Mouse (Mus musculus) natural killer cell, adult 2 months (primary cell): Measurements from ENCODE around the gene Acsl5.

ENCODE experiments used
- DNase-seq, 2 experiments: peaks; one replicate each; pipeline ENCODE4 v3.0.0; 2022; ENCODE audit warnings: low spot score in 2 of 2

The Acsl5 gene

DNA sequence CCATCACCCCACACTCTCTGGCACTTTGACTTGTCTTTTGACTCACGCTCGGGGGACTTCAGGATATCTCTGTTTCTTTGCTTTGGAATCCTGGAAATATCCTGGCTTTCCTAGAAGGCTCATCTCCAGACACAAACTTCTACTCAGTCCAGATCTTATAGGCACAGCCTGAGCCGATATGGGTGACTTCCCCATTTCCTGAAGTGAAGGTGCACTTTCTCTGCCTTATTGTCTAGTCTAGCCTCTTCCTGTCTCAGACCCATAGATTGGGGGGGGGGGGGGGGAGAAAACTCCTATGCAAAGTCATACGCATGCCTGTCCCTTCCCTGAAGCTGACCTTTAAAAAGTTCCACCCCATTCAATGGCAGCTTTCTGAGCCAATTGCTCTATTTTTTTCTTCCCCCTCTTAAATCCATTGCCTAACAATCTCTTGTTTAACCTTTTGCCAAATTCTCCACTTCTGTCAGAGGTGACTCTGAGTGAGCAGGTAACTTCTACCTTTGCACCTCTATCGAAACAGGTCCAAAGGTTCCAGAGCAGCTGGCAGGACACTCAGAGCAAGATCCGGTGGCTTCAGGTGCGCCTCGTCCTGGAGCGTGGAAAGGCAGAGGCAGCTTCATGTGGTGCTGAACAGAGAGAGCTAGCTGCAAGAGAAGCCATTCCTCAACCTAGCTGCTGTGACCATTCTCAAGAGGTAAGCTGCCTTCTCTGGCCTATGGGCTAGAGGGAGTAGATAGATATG, at the start of gene Acsl5:
TSS of gene Acsl5 (plus strand) at position 556 of the 742 bp plus-strand sequence.
- DNase-seq, result no peak

DNA sequence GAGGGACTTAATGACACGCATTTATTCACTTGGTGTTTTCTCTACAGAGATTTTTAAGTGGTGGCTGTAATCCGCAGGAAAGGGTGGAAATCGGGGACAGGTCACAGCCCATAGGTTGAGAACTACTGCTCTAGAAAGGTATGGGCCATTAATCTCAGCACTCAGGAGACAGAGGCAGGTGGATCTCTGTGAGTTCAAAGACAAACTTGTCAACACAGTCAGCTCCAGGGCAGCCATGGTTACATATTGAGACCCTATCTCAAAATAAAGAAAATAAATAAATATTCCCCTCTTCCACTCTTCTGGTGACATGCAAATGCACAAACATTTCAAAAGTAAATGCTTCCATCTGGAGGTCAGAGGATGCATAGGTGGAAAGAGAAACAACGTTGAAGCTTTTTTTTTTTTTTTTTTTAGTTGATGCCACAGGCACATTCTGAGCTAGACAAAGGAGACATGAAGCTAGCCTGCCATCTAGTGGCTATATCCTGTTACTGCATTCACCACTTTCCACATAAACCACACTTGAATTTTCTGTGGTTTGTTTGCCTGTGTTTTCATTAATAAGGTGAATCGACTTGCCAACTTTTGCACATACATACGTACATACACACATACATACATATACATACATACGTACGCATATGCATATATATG, 45.1 kb upstream of the Acsl5 start:
- peak; percentile 32 to 36 for DNase-seq

DNA sequence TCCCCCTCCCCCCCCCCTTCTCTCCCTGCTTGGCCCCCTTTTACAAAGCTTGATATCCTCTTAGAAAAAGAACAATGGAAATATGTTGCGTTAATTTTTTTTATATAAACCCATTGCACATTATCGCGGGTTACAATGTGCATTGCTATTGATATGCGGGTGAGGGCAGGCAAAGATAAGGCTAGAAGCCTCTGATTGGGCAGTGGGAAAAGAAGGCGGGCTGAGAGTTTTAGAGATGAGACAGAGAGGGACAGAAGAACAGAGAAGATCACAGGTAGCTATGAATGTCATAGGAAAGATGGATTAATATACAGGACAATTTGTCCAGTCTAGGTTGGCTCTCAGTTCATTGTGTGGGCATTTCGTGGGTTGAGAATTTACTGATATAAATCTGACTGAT, 44.5 kb upstream of the Acsl5 start:
- DNase-seq, result no peak

DNA sequence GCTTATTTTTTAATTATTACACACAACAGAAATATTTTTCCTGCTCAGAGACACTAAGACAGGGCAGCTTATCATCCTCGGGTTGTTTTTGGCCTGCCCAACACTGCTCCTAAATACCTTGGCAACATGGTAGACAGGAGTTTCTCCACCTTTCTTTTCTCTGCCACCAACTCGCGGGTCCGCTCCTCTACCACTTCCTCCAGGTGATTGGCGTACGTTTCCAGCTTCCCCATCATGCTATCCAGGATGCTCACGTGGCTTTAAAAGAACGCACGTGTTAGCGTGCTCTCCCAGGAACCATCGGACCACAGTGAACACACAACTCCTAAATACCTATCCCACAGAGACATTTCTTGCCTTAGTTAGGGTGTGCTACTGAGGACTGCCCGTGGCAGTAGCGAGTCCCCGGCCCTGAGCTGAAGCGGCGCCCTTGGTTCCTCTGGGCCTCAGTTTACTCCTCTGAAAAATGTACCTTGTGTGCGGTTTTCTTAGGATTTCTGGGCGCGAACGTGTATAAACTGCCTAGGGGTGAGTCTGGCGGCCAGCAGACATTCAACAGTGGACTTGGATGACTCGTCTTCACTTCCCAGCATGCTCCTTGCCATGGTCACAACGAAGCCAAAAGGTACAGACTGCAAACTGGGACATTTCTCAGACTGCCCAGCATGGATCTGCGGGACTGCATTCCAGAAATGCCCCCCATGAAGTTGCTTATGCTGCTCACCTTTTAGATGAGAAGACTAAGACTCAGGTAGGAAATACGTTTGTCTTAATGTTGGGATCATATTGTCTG, 43.8 kb upstream of the Acsl5 start:
- DNase-seq, result no peak

DNA sequence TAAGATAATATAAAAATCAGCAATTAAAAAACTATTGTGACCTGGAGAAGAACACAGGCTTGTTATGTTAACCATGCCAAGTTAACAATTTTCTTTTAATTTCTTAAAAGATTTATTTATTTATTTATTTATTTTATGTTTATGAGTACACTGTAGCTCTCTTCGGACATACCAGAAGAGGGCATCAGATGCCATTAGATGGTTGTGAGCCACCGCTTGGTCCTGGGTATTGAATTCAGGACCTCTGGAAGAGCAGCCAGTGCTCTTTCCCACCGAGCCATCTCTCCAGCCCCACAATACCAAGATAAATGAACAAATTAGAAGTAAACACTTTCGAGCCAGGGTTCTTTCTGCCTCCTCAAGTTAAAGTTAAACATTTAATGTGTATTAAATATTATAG, 43.1 kb upstream of the Acsl5 start:
- no peak for DNase-seq

DNA sequence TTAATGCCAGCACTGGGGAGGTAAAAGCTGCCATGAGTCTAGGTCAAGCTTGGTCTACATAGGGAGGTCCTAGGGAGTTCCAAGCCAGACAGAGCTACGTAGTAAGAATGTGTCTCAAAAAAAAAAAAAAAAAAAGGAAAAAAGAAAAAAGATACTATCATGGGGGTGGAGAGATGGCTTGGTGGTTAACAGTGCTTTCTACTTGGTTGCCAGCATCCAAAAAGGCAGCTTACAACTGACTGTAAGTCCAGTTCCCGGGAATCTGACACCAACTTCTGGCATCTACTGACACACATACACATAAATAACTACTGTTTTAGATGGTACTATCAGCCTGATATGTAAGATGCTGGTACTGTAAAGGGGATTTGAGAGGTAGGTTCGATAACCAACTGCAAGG, 42.7 kb upstream of the Acsl5 start:
- no peak for DNase-seq

DNA sequence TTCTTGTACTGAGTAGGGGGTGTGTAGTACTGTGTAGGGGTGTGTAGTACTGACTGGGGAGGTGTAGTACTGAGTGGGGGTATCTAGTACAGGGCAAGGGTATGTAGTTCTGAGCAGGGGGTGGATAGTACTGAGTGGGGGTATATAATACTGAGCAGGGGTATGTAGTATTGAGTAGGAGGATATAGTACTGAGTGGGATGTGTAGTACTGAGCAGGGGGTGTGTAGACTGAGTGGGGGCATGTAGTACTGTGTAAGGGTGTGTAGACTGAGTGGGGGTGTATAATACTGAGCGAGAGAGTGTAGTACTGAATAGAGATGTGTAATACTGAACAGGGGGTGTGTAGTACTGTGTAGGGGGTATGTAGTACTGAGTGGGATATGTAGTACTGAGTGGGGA, 40.0 kb upstream of the Acsl5 start:
- no peak for DNase-seq

DNA sequence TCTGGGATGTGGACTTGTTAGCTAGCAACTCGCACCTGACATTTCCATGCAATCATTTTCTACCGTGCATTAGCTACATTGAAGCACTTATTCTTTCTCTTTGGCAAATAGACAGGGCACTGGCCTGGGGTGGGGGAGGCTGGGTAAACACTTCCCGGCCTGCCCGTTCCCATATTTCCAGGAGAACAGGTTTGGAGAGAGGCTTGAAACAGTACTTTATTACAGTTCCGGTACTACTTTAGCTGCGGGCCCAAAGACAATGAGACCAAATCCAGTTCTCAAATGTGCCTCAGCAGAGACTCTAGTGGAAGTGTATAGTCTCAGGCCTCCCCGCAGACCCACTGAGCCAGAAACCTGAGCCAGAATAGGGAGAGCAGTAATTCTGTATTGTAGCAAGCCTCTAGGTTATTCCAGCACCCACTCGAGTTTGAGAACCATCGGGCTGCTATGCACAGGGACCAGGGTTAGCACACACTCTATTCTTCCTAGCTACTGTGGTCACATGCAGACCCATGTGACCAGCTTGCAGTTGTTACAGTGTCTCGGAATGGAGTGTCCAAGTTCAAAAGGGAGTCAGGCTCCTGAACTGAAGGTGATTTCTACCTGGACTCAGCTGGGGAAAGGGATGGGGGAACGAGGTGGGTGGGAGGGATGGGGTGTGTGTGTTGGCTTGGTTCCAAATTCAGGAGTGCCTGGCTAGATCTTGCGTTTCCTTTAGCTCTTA, 38.0 kb upstream of the Acsl5 start:
- no peak for DNase-seq

DNA sequence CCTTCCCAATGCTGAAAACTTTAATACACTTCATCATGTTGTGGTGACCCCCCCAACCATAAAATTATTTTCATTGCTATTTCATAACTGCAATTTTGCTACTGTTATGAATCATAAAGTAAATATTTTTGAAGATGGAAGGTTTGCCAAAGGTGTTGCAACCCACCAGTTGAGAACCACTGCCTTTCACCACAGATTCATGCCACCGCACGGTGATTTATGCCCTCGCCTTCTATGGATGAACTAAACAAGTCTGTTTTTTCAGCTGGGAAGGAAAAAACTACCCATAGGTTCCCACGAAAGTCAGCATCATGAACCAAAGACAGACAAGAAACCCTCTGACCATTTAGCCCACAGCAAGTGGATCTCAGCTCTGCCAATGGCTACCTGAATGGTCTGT, 34.9 kb upstream of the Acsl5 start:
- DNase-seq, result no peak

DNA sequence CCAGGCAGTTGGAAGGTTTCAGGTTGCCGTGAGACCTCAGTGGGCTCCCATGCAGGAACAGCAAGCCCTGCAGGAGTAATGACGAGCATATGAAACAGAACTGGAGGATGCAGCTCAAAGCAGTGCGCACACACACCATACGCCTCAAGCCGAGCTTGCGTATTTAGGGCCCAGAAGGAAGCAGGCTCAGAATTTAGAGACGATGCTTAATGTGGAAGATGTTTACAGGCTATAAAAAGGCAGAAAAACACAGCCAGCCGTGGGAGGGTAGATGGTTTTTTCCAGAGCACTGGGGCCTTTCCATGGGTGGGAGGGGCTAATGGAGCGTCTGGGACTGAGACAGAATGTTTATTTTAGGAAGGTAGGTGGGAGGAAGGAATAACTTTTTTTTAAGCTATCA, 34.4 kb upstream of the Acsl5 start:
- DNase-seq, result no peak

DNA sequence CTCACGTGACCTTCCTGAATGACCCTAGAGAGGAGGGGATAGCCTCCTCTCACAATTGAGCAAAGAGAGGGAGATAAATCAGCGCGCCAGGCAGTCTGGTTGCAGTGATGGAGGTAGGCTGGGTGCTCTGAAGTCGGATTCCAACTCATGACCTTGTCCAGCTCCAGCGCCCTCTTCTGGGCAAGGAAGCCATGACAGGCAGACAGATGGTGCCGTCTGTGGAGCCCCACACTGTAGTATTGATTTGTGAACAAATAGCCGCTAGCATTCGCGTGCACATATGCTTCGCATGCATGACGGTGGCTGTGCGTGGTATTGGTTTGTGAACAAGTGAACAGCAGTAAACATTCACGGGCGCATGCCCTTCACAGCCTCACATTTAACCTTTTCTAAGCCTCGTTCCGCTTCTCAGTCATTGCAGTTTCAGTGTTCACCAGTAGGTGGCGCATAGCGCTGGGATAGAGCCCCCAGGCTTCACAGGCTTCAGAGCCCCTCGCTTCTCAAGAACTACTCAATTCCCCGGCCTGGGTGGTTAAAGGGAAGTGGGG, 33.5 kb upstream of the Acsl5 start:
- peak; percentile 71 to 83 for DNase-seq

DNA sequence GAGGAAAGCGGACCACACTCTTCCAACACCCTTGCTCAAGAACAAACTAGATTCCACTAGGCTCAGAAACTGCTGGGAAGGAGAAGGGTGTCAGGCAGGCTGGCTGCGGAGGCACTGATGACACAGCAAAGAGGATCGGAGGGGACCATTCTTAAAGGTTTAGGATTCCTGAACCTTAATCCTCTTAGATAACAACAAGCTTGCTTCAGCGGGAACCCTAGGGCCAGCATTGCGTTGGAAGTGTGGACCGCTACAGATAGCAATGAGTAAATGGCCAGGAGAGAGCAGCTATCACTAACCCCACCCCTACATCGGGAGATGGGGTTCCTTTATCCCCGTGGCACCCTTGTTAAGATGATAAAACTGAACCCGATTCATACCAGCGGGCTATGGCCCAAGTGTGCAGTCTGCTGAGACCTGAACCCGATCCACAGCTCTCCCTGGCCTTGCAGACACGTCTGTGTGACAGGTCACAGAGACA, 33.0 kb upstream of the Acsl5 start:
- DNase-seq, result no peak

DNA sequence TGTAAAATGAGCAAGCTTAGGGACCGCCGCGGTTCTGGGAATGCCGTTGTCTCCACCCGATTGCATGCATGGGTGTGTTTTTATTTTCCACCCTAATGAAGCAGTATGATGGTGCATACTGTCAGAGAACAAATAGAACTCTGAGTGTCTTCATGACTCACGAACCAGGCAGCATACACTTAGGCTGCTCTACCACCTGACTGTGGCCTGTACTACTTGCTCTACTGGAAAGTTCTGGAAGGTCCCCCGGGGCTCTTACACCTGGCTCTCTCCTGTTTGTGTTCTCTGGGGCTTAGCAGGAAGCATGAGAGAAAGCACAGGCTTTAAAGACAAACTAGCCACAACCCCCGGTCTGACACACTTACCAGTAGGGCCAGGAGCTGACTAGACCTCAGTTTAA, 32.4 kb upstream of the Acsl5 start:
- DNase-seq, result no peak

DNA sequence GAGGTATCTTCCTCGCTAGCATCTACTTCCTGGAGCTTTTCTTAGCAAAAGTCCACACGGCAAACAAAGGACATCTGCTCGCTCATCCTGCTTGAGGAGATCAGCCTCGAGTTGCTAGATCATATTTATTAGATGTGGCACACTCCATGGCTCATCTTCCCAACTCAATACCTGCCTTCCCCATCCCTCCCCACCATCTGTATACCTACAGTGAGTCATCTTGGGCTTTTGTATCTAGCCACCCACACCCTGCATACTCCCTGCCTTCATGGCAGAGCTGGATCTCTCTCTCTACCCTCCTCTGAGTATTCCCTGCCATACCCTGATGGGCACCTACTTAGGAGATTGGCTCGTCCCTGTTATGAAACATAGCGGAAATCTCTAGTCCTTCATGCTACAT, 30.5 kb upstream of the Acsl5 start:
- no peak for DNase-seq

DNA sequence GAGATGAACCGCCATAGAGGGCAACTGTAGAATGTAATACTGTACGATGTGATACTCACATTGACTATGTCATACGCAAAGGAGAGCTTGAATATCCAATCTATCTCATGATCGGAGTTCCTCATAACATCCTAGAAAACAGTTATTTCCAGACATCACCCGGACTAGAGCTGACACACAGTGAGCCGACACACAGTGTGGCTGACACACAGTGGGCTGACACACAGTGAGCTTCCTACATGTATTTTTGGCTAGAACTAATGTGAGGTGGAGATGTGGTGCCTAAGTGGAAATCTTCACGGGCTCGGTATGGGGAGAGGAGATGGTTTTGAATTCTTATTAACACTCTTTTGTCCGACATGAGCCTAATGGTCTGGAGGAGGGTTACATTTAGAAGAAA, 29.5 kb upstream of the Acsl5 start:
- DNase-seq, result no peak

DNA sequence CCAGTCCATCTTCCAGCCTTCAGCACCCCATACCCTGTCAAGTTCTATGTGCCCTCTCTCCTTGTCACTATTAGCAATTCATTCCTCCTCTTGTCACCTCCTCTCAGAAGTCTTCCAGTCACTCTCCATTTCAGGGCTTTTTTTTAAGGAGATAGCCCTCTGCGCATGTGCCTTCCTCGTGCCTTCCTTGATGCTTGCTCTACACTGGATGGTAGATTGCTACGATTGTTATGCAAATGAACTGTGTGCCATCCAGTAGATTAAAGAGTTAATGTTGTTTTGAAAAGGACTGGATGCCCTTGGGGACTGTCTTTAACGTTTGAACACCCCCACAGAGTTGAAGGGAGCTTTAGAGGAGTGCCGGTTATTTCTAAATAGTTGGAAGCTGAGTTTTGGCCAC, 25.1 kb upstream of the Acsl5 start:
- no peak for DNase-seq

DNA sequence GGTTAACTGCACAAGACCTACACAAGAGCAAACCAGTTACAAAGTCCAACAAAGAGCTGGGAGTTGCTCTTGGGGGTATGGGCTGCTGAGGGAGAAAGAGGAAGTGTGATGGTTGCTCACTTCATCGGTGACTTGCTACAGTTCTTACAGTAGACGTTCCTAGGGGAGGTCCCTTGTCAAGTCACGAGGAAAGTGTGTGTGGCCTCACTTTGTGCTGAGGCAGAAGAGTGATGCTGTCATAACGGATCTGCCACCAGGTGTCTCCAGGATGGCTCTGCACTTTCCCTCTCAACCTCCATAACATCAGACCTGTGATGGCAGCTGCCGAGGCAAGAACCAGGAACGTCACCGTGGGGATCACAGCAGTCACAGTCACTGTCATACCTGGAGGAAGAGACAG, 24.6 kb upstream of the Acsl5 start:
- DNase-seq, result peak in 1 of 2 experiments; percentile 38

DNA sequence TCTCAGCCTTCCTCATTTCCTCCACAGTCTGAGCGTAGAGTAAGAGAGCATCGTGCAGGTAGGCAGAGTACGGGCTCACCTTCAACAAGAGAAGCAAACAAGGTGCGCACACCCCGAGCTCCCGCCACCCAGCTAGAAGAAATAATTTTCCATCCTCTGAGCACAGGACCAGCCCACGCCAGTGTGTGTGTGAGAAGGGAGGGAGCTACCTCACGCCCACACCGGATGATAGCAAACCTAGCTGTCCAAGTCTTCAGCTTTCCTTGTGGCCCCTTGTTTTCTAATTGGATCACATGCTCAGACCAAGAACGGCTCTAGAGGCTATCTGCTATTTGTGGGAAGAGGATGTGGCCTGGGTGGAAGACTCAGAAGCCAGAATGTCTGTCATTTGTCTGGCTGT, 20.7 kb upstream of the Acsl5 start:
- no peak for DNase-seq

DNA sequence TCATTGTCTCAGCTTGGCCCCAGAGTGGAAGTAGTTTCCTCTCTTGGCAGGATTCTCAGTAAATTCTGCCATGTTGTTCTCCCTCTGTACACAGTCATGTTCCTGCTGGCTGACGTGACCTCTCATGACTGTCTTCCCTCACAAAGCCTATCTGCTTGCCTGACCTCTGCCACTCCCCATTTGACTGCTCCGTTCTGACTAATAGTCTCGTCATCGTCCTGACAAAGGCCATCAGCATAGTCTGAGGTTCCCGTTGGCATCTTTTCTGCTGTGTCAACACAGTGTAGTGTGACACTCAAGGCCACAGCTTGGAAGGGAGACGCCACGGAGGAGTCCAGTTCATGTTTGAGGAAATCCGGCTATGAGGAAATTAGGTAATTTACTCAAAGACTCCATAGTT, 19.6 kb upstream of the Acsl5 start:
- no peak for DNase-seq

DNA sequence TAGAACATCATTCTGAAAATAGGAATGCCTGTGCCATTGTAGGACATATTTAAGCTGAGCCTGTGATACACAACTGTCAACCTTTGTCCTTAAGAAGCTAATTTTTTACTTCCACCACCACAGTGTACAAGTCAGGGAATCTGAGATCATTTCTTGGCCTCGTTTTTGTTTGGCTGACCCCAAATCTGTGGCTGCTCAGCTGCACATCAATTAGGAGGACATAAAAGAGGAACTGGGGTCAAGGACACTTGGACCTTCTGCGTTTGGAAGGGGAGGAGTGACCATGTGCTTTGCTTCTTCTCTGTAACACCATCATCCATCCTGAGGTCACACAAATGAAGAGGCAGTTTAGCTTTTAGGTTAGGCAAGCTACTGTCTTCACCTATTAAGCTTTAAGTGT, 15.7 kb upstream of the Acsl5 start:
- no peak for DNase-seq

DNA sequence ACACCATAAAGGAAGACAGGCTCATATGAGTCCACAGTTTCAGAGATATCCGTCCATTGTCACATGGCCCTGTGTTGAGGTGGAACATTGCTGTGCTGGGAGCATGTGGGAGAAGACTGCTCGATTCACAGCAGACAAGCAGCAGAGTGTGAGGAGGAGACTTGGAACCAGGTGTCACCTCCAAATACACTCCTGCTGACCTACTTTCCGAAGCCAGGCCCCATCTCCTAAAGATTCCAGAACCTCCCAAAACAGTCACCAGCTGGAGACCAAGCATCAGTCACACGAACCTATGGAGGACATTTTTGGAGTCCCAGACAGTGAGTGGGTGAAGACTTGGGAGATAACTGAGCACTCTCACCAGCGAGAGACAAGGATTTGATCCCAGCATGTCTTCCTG, 15.2 kb upstream of the Acsl5 start:
- no peak for DNase-seq
